Mouse (Mus musculus) CH12.LX (cell line): ENCODE data around the gene Mfsd2b. TPM values are rescaled to one million over a fixed set of nuclear protein-coding genes. Genes with fewer than 3 reads are reported as not detected.

Experiments used
- DNase-seq: peaks from one replicate; pipeline ENCODE4 v3.0.0-alpha.2; 2013; ENCODE audit errors: extremely low read depth
- H3K27ac ChIP-seq: 2 replicates; pipeline ENCODE4 v1.5.1; 2012; ENCODE audit warnings: low read depth, mild to moderate bottlenecking, control low read depth, moderate library complexity; ENCODE audit not compliant: insufficient read depth
- H3K27me3 ChIP-seq: replicated peaks from 2 replicates; pipeline ENCODE3; 2012; ENCODE audit warnings: inconsistent platforms
- H3K36me3 ChIP-seq, 2 experiments: replicated peaks in 1 of 2; 2 replicates each; pipeline versions ENCODE3 to v1.6.1; 2012; ENCODE audit warnings: inconsistent platforms in 1 of 2, low read length in 1 of 2, mild to moderate bottlenecking in 1 of 2, mixed read lengths in 1 of 2, moderate library complexity in 1 of 2; ENCODE audit not compliant: control insufficient read depth in 1 of 2, insufficient read depth in 1 of 2
- H3K4me1 ChIP-seq, 2 experiments: 2 replicates each; pipeline ENCODE4 v1.6.1; 2012; ENCODE audit warnings: inconsistent platforms in 1 of 2, moderate library complexity in 1 of 2; ENCODE audit not compliant: insufficient read depth in 2 of 2, control insufficient read depth in 1 of 2
- H3K4me2 ChIP-seq: 2 replicates; pipeline ENCODE4 v1.6.1; 2012; ENCODE audit warnings: low read depth, mild to moderate bottlenecking, control low read depth; ENCODE audit not compliant: poor library complexity, insufficient read depth, severe bottlenecking
- H3K4me3 ChIP-seq, 3 experiments: fragments of 150-350 bp in 1 of 3; sonication (generic) in 1 of 3; replicated peaks in 1 of 3; 2 replicates each; pipeline versions ENCODE3 to v1.5.1; 2011 to 2012; ENCODE audit warnings: low read depth in 2 of 3, low read length in 2 of 3, mild to moderate bottlenecking in 2 of 3, moderate library complexity in 2 of 3, control low read depth in 1 of 3, improper control_type of control experiment in 1 of 3, inconsistent platforms in 1 of 3, mixed read lengths in 1 of 3; ENCODE audit not compliant: poor library complexity in 1 of 3
- H3K79me2 ChIP-seq: replicated peaks from 2 replicates; pipeline ENCODE4 v1.6.1; 2012; ENCODE audit warnings: mild to moderate bottlenecking, moderate library complexity; ENCODE audit not compliant: control insufficient read depth, poor library complexity, insufficient read depth, severe bottlenecking; ENCODE audit errors: extremely low read depth
- H3K9ac ChIP-seq: 2 replicates; pipeline ENCODE4 v1.6.1; 2012; ENCODE audit warnings: low read depth, mild to moderate bottlenecking, control low read depth, moderate library complexity; ENCODE audit not compliant: insufficient read depth
- H3K9me3 ChIP-seq: replicated peaks from 2 replicates; pipeline ENCODE3; 2012; ENCODE audit warnings: low read length, inconsistent platforms, mixed read lengths
- BHLHE40 ChIP-seq: IDR thresholded peaks from 2 replicates; pipeline ENCODE4 v1.6.1; 2011; ENCODE audit warnings: mild to moderate bottlenecking, low read depth, low read length, improper control_type of control experiment
- CHD1 ChIP-seq: IDR thresholded peaks from 2 replicates; pipeline ENCODE4 v1.6.1; 2012; ENCODE audit warnings: low read depth, low read length, improper control_type of control experiment, inconsistent platforms
- ETS1 ChIP-seq: conservative IDR thresholded peaks from 2 replicates; pipeline ENCODE4 v1.6.1; 2012; ENCODE audit warnings: low read depth, mild to moderate bottlenecking, inconsistent platforms, low read length, improper control_type of control experiment, moderate library complexity
- JUN ChIP-seq: IDR thresholded peaks from 2 replicates; pipeline ENCODE4 v1.6.1; 2011; ENCODE audit warnings: low read depth, mild to moderate bottlenecking, low read length, improper control_type of control experiment, moderate library complexity; ENCODE audit not compliant: insufficient read depth
- JUND ChIP-seq: conservative IDR thresholded peaks from 2 replicates; pipeline ENCODE4 v1.6.1; 2011; ENCODE audit warnings: low read depth, low read length, improper control_type of control experiment
- MAZ ChIP-seq: IDR thresholded peaks from 2 replicates; pipeline ENCODE4 v1.6.1; 2012; ENCODE audit warnings: low read depth, mild to moderate bottlenecking, inconsistent platforms, low read length, improper control_type of control experiment, moderate library complexity
- MEF2A ChIP-seq: IDR thresholded peaks from 2 replicates; pipeline ENCODE4 v1.6.1; 2014; ENCODE audit warnings: low read depth, mild to moderate bottlenecking, inconsistent platforms, low read length, improper control_type of control experiment, borderline replicate concordance
- MXI1 ChIP-seq: IDR thresholded peaks from 2 replicates; pipeline ENCODE4 v1.6.1; 2011; ENCODE audit warnings: mild to moderate bottlenecking, low read depth, low read length, improper control_type of control experiment
- MYC ChIP-seq: IDR thresholded peaks from 2 replicates; pipeline ENCODE4 v1.6.1; 2011; ENCODE audit warnings: low read depth, mild to moderate bottlenecking, improper control_type of control experiment, low read length
- NRF1 ChIP-seq: IDR thresholded peaks from 2 replicates; pipeline ENCODE4 v1.6.1; 2014; ENCODE audit warnings: low read depth, mild to moderate bottlenecking, inconsistent platforms, low read length, improper control_type of control experiment, moderate library complexity
- PAX5 ChIP-seq: IDR thresholded peaks from 2 replicates; pipeline ENCODE4 v1.6.1; 2012; ENCODE audit warnings: low read length, inconsistent platforms, mixed read lengths
- POLR2A ChIP-seq: IDR thresholded peaks from 2 replicates; pipeline ENCODE4 v1.6.1; 2011; ENCODE audit warnings: low read depth, mild to moderate bottlenecking, improper control_type of control experiment, low read length
- POLR2AphosphoS2 ChIP-seq: IDR thresholded peaks from 2 replicates; pipeline ENCODE4 v1.6.1; 2011; ENCODE audit warnings: low read depth, low read length, improper control_type of control experiment
- SMC3 ChIP-seq: IDR thresholded peaks from 2 replicates; pipeline ENCODE4 v1.6.1; 2011; ENCODE audit warnings: low read depth, low read length, improper control_type of control experiment
- TBP ChIP-seq: conservative IDR thresholded peaks from 2 replicates; pipeline ENCODE4 v1.6.1; 2011; ENCODE audit warnings: low read depth, low read length, improper control_type of control experiment
- USF1 ChIP-seq: IDR thresholded peaks from 2 replicates; pipeline ENCODE4 v1.6.1; 2014; ENCODE audit warnings: low read depth, mild to moderate bottlenecking, inconsistent platforms, low read length, improper control_type of control experiment
- ZKSCAN1 ChIP-seq: IDR thresholded peaks from 2 replicates; pipeline ENCODE4 v1.6.1; 2012; ENCODE audit warnings: low read depth, inconsistent platforms, low read length, improper control_type of control experiment, borderline replicate concordance
- ZMIZ1 ChIP-seq: IDR thresholded peaks from 2 replicates; pipeline ENCODE4 v1.6.1; 2012; ENCODE audit warnings: low read depth, mild to moderate bottlenecking, inconsistent platforms, low read length, improper control_type of control experiment
- ZNF384 ChIP-seq: IDR thresholded peaks from 2 replicates; pipeline ENCODE4 v1.6.1; 2012; ENCODE audit warnings: low read depth, low read length, improper control_type of control experiment, inconsistent platforms
- dilution Hi-C: fragments of 300-500 bp; cut with MboI; formaldehyde crosslinking; loops from 2 replicates; pipeline ENCODE4 v1.14.3; 2020; ENCODE audit warnings: low sequenced_read_pairs; ENCODE audit not compliant: extremely low pct_unique_long_range_greater_than_20kb, extremely low pct_ligation_motif_present
- in situ Hi-C: fragments of 300-500 bp; cut with MboI; formaldehyde crosslinking; loops from 3 replicates; pipeline ENCODE4 v1.14.3; 2019; ENCODE audit warnings: low sequenced_read_pairs, low pct_ligation_motif_present, low pct_unique_long_range_greater_than_20kb, mixed read lengths
- polyA plus RNA-seq: library from polyadenylated mRNA; unstranded; fragments of >175 nt; gene quantifications from 2 replicates; pipeline ENCODE4 v1.2.1, GENCODE M21; 2012; ENCODE audit warnings: low read depth; ENCODE audit not compliant: insufficient read length
- total RNA-seq, 2 experiments: library from RNA; depleted of rRNA; stranded (reverse); fragments of 300-350 nt in 1 of 2; fragments of >200 nt in 1 of 2; gene quantifications; 2 replicates each; pipeline ENCODE4 v1.2.3; 2012 to 2014

Mfsd2b gene
- total and polyA plus RNA-seq, 3 experiments: 0.05 to 0.49 (median 0.21) TPM

- Histone ChIP-seq H3K9ac (no peak overlapping the region), H3K4me2 (no peak overlapping the region), H3K4me3 (no peak overlapping the region), H3K79me2 (no peaks in the 10 kb centered on the region), H3K27ac (no peak overlapping the region), H3K36me3 (peaks cover 0 to 8% of the 10 kb centered on the region in 2 experiments), H3K9me3 (no peaks in the 10 kb centered on the region), H3K27me3 (no peaks in the 10 kb centered on the region), H3K4me1 (peaks cover 0 to 3% of the 10 kb centered on the region in 2 experiments; a peak in 1 of 4 replicates)
- in situ Hi-C loops: no loop called here
- dilution Hi-C loops: no loop called here
- DNase-seq: no peak
- TF ChIP-seq POLR2A (no peak), ZNF384 (no peak)
Measured at GRCm38 (mm10) chr12:4873531-4873930, 628 bp downstream of the Mfsd2b start.

GRCm38 (mm10) chr12:4872983-4873477 lies 1.1 kb downstream of the Mfsd2b start:
- no peak for DNase-seq
- in situ Hi-C loops: no loop called here
- Histone ChIP-seq H3K9ac (no peak overlapping the region), H3K79me2 (no peaks in the 10 kb centered on the region), H3K4me1 (peaks cover 0 to 3% of the 10 kb centered on the region in 2 experiments; a peak in 1 of 4 replicates), H3K27ac (no peak overlapping the region), H3K4me2 (no peak overlapping the region), H3K27me3 (no peaks in the 10 kb centered on the region), H3K36me3 (peaks cover 0 to 3% of the 10 kb centered on the region in 2 experiments), H3K9me3 (no peaks in the 10 kb centered on the region), H3K4me3 (no peak overlapping the region)
- dilution Hi-C loops: no loop called here
- TF ChIP-seq NRF1 (no peak), ZNF384 (no peak), ZKSCAN1 (no peak), MXI1 (no peak), MEF2A (no peak), MYC (no peak), PAX5 (no peak), POLR2AphosphoS2 (no peak), USF1 (no peak), CHD1 (no peak), POLR2A (no peak), JUN (no peak), TBP (no peak), ETS1 (no peak), MAZ (no peak), JUND (no peak), SMC3 (no peak), BHLHE40 (no peak), ZMIZ1 (no peak)
